ENCODE assay signal across 27 mouse cellular contexts in the genomic region with DNA sequence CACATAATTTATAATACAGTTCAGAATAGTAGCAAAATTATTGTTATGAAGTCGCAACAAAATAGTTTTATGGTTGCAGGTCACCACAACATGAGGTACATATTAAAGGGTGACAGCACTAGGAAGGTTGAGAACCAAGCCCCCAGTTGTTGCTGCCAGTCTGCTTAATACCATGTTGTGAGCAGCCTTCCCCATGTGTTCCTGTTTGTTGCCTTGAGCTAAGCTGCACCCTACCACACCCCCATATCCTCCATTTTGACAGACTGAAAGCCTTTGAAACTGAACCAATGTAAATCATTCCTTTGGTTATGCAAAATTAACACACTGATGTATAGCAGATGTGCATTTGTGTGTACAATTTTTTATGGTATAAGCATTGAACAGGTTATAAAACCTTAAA. TPM values are rescaled to one million over a fixed set of nuclear protein-coding genes. Genes with fewer than 3 reads are reported as not detected.
DNase-seq lines count a peak whose midpoint lies in the region; ATAC-seq lines count a peak whose summit lies in the region.
"Had no signal": no experiment of that assay in that cellular context is flagged by ENCODE, and none has a peak within 500 bp of the region (broad histone marks: within the 10 kb centered on the region; RNA-seq: fewer than 3 reads in every experiment).

No protein-coding gene starts in this region.

- H3K36me3 ChIP-seq in embryonic facial prominence, embryonic 12.5 days, result peaks cover 19% of the 10 kb centered on the region

- ATAC-seq in embryonic facial prominence, embryonic 12.5 days (ENCODE audit: insufficient number of reproducible peaks, insufficient read depth, low FRiP score, low TSS enrichment), result 0 out of 2 replicates have a peak, but pooled peaks have one; percentile 56
- ATAC-seq: activated CD4-positive, CD25-positive, alpha-beta regulatory T cell, adult 4 months; forebrain, embryonic 13.5 days; forebrain, embryonic 16.5 days; hindbrain, postnatal 0 days; inflammation-experienced regulatory T-cells, adult 6 months; intestine, embryonic 16.5 days had no signal

- H3K4me1 ChIP-seq in embryonic facial prominence, embryonic 12.5 days, result no peaks in the 10 kb centered on the region
- H3K4me1 ChIP-seq: forebrain, embryonic 13.5 days; heart, embryonic 10.5 days had no signal

- no peak overlapping the region for H3K9ac ChIP-seq in embryonic facial prominence, embryonic 12.5 days
- H3K9ac ChIP-seq: forebrain, embryonic 13.5 days; heart, embryonic 13.5 days; hindbrain, embryonic 14.5 days had no signal

- no peaks in the 10 kb centered on the region for H3K9me3 ChIP-seq in embryonic facial prominence, embryonic 12.5 days
- H3K9me3 ChIP-seq: forebrain, embryonic 10.5 days; forebrain, embryonic 13.5 days; heart, embryonic 10.5 days; heart, embryonic 13.5 days had no signal

- H3K27me3 ChIP-seq in embryonic facial prominence, embryonic 12.5 days, result no peaks in the 10 kb centered on the region
- H3K27me3 ChIP-seq: forebrain, embryonic 13.5 days; heart, embryonic 13.5 days had no signal

- WGBS in embryonic facial prominence, embryonic 12.5 days, result 70% methylated on average over 1 of the region's 1 CpGs

- intact Hi-C loops in left cerebral cortex, postnatal 36 days (cut with DNase I), result no loop called here
- intact Hi-C loops in gastrocnemius, postnatal 36 days (cut with DNase I), result loop anchor here (10.0 kb wide), 1 partner anchor 251 kb away; no protein-coding TSS in a partner anchor

- H3K4me2 ChIP-seq in embryonic facial prominence, embryonic 12.5 days (replicated peaks), result no peak overlapping the region
- H3K4me2 ChIP-seq: forebrain, embryonic 13.5 days; heart, embryonic 13.5 days; hindbrain, embryonic 14.5 days had no signal

- H3K4me3 ChIP-seq in embryonic facial prominence, embryonic 12.5 days, result no peak overlapping the region
- H3K4me3 ChIP-seq: forebrain, embryonic 10.5 days; forebrain, embryonic 13.5 days; gastrocnemius, adult 2 months; heart, embryonic 10.5 days; heart, embryonic 13.5 days had no signal

- H3K27ac ChIP-seq in embryonic facial prominence, embryonic 12.5 days, result no peak overlapping the region
- H3K27ac ChIP-seq: forebrain, embryonic 10.5 days; forebrain, embryonic 13.5 days; gastrocnemius, adult 2 months; heart, embryonic 10.5 days; heart, embryonic 13.5 days; hindbrain, embryonic 14.5 days; hindbrain, postnatal 0 days had no signal

- DNase-seq in embryo, embryonic 11 days, result peak; percentile 1
- DNase-seq in embryo, embryonic 10 days (ENCODE audit: low spot score), result no peak
- peak; percentile 46 for DNase-seq in forelimb bud, embryonic 11.5 days (ENCODE audit: low read depth, low spot score)
- DNase-seq in left cerebral cortex, postnatal 36 days (ENCODE audit: low spot score in 2 of 2), result no peak
- DNase-seq in gastrocnemius, postnatal 36 days, result no peak
- DNase-seq: adrenal gland, adult 8-10 months; adrenal gland, postnatal 25 days; cerebellum, adult 11-12 months; cerebellum, adult 8-10 months; cerebellum, postnatal 10 days; cerebellum, postnatal 36 days; gastrocnemius, adult 2 months; gastrocnemius, postnatal 14 days; heart, adult 18-20 months; heart, postnatal 14 days; heart, postnatal 4 days had no signal

RNA-seq across cellular contexts. Expression of a gene that starts 14.8 kb away (rescaled TPM):
- polyA plus RNA-seq in embryonic facial prominence, embryonic 12.5 days (2016; fragmentation: Nextera tagmentation; extraction: Ambion mirVana), result 3.0 and 3.3 TPM in 2 replicates
- 1 to 10 TPM; 5.9 to 6.8 TPM for total RNA-seq in left cerebral cortex, postnatal 36 days (2021)
- total RNA-seq in gastrocnemius, postnatal 36 days (2021), result 1 to 10 TPM; 1.3 to 1.9 TPM

RNA-seq across cellular contexts. Expression of a gene that starts 23.9 kb away (rescaled TPM):
- polyA plus RNA-seq in embryonic facial prominence, embryonic 12.5 days (2016; fragmentation: Nextera tagmentation; extraction: Ambion mirVana), result 9.6 and 10.2 TPM in 2 replicates
- total RNA-seq in left cerebral cortex, postnatal 36 days (2021), result 10 to 100 TPM in 1 of 2 experiments, 1 to 10 TPM in 1; 7.5 to 10.0 TPM
- total RNA-seq in gastrocnemius, postnatal 36 days (2021), result 1 to 10 TPM; 1.1 to 1.3 TPM

RNA-seq across cellular contexts. Expression of a gene that starts 49.3 kb away (rescaled TPM):
- 3.6 and 4.1 TPM in 2 replicates for polyA plus RNA-seq in embryonic facial prominence, embryonic 12.5 days (2016; fragmentation: Nextera tagmentation; extraction: Ambion mirVana)
- 1 to 10 TPM; 1.6 to 2.8 TPM for total RNA-seq in left cerebral cortex, postnatal 36 days (2021)
- total RNA-seq in gastrocnemius, postnatal 36 days (2021), result under 1 TPM; 0.56 to 0.59 TPM

Comparison
In these comparisons a context has a peak if more than half of its experiments do, and no peak if none do; other contexts are left out.
1. DNase-seq: peak in embryo, embryonic 11 days (single experiment) and forelimb bud, embryonic 11.5 days (single experiment); none in embryo, embryonic 10 days (single experiment), left cerebral cortex, postnatal 36 days (0 of 2) and gastrocnemius, postnatal 36 days (0 of 2).